Mouse (Mus musculus): ENCODE data around the gene Rps8. TPM values are rescaled to one million over a fixed set of nuclear protein-coding genes. Genes with fewer than 3 reads are reported as not detected.
A peak's percentile ranks its signal among the peaks of the same experiment; 100 is the strongest.

Gene Rps8
- polyA plus RNA-seq, 1 experiment: 3,907 TPM

DNA sequence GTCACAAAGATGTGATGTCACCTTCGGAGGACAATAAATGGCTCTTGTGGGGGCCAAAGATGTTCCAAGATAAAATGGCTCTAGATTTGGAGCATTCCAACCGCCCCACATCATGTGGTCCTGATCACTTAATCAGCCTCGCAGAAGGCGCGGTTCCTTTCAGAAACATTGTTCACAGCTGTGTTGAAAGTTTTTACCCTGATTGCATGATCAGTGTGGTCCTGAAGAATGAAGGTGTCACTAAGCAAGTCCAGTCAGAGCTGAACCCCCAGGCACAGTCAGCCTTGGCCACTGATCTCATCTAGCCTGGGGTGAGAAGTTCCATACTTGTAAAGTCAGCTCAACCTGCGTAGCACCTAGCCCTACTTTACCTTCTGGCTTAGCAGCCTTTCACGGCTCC lies 38.1 kb downstream of the Rps8 start:
- no peaks in the 10 kb centered on the region for H3K36me3 ChIP-seq (ENCODE audit: control insufficient read depth, insufficient read depth)
- H3K4me3 ChIP-seq: no peak overlapping the region
- no peak overlapping the region for H3K4me2 ChIP-seq (ENCODE audit: low read depth)
- no peaks in the 10 kb centered on the region for H3K27me3 ChIP-seq (ENCODE audit: control insufficient read depth, insufficient read depth, insufficient read length)
- no peak overlapping the region for H3ac ChIP-seq (ENCODE audit: control insufficient read depth, insufficient read length)
- H3K79me2 ChIP-seq (ENCODE audit: control insufficient read depth, insufficient read depth): no peaks in the 10 kb centered on the region
- TF ChIP-seq TCF3 (IDR thresholded peaks at IDR 0.05; ENCODE audit: insufficient read length, low read depth) (no peak), MYOG (IDR thresholded peaks at IDR 0.05; ENCODE audit: control insufficient read depth in 1 of 3, insufficient read depth in 1 of 3, insufficient read length in 2 of 3, low read depth in 2 of 3) (no peak), MYOD1 (IDR thresholded peaks at IDR 0.05; ENCODE audit: control insufficient read depth in 1 of 3, insufficient read length in 2 of 3, low read depth in 2 of 3) (no peak), POLR2A (IDR thresholded peaks at IDR 0.05; ENCODE audit: insufficient read length, low read depth) (peak; percentile 20), CEBPB (IDR thresholded peaks at IDR 0.05; ENCODE audit: insufficient read depth, poor library complexity, severe bottlenecking) (peak; percentile 60)

DNA sequence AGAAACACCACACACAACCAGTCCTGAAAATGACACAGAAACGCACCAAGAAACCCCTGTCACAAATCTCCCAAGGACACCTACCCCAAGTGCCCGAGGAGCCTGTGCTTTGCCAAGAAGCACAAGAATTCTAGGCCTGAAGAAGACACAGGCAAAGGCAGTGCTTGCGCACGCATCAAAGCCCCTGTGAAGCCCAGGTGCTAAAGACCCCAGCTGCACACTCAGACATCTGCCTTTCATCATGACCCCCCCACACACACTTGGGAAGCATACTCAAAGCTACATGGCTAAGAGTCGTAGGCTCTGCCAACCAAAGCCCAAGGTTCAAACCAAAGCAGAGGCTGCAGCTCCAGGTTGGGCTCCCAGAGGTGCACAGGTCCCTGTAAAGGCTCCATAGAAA lies 40.5 kb downstream of the Rps8 start:
- TF ChIP-seq TCF12 (IDR thresholded peaks at IDR 0.05; ENCODE audit: insufficient read depth, poor library complexity, severe bottlenecking) (no peak), SRF (IDR thresholded peaks at IDR 0.05; ENCODE audit: control insufficient read depth, insufficient read length, low read depth) (no peak), POLR2A (IDR thresholded peaks at IDR 0.05; ENCODE audit: insufficient read length, low read depth) (no peak), MAX (IDR thresholded peaks at IDR 0.05; ENCODE audit: low read depth) (no peak), USF1 (IDR thresholded peaks at IDR 0.05; ENCODE audit: low read depth) (no peak), POLR2AphosphoS2 (IDR thresholded peaks at IDR 0.05; ENCODE audit: insufficient read length, low read depth) (no peak), MYOG (IDR thresholded peaks at IDR 0.05; ENCODE audit: control insufficient read depth in 1 of 3, insufficient read depth in 1 of 3, insufficient read length in 2 of 3, low read depth in 2 of 3) (no peak), TCF3 (IDR thresholded peaks at IDR 0.05; ENCODE audit: insufficient read length, low read depth) (no peak), MYOD1 (IDR thresholded peaks at IDR 0.05; ENCODE audit: control insufficient read depth in 1 of 3, insufficient read length in 2 of 3, low read depth in 2 of 3) (no peak), REST (IDR thresholded peaks at IDR 0.05; ENCODE audit: insufficient read depth, insufficient read length) (no peak), E2F4 (IDR thresholded peaks at IDR 0.05; ENCODE audit: insufficient read depth) (no peak), CEBPB (IDR thresholded peaks at IDR 0.05; ENCODE audit: insufficient read depth, poor library complexity, severe bottlenecking) (no peak)
- H3K4me2 ChIP-seq (ENCODE audit: low read depth): no peak overlapping the region

DNA sequence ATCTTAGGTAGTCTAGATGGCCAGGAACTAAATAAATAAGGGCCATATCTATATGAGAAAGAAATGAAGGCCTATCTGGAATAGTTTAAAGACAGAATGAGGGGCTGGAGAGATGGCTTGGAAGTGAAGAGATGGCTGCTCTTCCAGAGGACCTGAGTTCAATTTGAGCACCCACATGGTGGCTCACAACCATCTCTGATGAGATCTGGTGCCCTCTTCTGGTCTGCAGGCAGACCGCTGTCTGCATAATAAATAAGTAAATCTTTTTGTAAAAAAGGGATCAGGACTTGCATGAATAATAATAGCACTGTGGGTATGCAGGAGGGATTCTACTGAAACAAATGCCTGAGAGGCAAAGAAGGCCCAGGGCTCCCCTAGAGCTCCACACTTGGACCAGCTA lies 42.8 kb downstream of the Rps8 start:
- Histone ChIP-seq H3K27me3 (ENCODE audit: control insufficient read depth, insufficient read depth, insufficient read length) (no peaks in the 10 kb centered on the region), H3K36me3 (ENCODE audit: control insufficient read depth, insufficient read depth) (no peaks in the 10 kb centered on the region), H3K4me2 (ENCODE audit: low read depth) (no peak overlapping the region), H3ac (ENCODE audit: control insufficient read depth, insufficient read length) (no peak overlapping the region), H3K4me3 (no peak overlapping the region), H3K79me2 (ENCODE audit: control insufficient read depth, insufficient read depth) (no peaks in the 10 kb centered on the region)
- TF ChIP-seq POLR2A (IDR thresholded peaks at IDR 0.05; ENCODE audit: insufficient read length, low read depth) (no peak), MAX (IDR thresholded peaks at IDR 0.05; ENCODE audit: low read depth) (no peak), TCF12 (IDR thresholded peaks at IDR 0.05; ENCODE audit: insufficient read depth, poor library complexity, severe bottlenecking) (no peak), USF1 (IDR thresholded peaks at IDR 0.05; ENCODE audit: low read depth) (no peak), MYOD1 (IDR thresholded peaks at IDR 0.05; ENCODE audit: control insufficient read depth in 1 of 3, insufficient read length in 2 of 3, low read depth in 2 of 3) (no peak), REST (IDR thresholded peaks at IDR 0.05; ENCODE audit: insufficient read depth, insufficient read length) (no peak), CEBPB (IDR thresholded peaks at IDR 0.05; ENCODE audit: insufficient read depth, poor library complexity, severe bottlenecking) (no peak)

More for the DNA sequence above, 40.5 kb downstream of the Rps8 start:
- Histone ChIP-seq H3K4me3 (no peak overlapping the region), H3ac (ENCODE audit: control insufficient read depth, insufficient read length) (no peak overlapping the region), H3K79me2 (ENCODE audit: control insufficient read depth, insufficient read depth) (no peaks in the 10 kb centered on the region), H3K27me3 (ENCODE audit: control insufficient read depth, insufficient read depth, insufficient read length) (no peaks in the 10 kb centered on the region), H3K36me3 (ENCODE audit: control insufficient read depth, insufficient read depth) (no peaks in the 10 kb centered on the region)

DNA sequence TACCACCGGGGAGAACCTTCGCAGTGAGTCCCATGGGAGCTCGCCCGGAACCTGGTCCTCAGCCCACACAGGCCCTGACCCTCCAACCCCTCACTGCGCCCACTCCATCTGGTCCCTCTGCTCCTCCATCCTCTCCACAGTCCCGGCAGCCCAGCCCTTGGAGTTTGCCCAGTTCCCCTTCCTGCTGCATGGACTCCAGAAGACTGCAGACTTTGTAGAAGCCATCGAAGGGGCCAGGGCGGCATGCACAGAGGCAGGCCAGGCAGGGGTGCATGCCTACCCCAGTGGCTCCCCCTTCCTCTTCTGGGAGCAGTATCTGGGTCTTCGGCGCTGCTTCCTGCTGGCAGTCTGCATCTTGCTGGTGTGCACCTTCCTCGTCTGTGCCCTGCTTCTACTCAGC lies 45.1 kb downstream of the Rps8 start:
- Histone ChIP-seq H3K4me3 (no peak overlapping the region), H3ac (ENCODE audit: control insufficient read depth, insufficient read length) (no peak overlapping the region), H3K27me3 (ENCODE audit: control insufficient read depth, insufficient read depth, insufficient read length) (no peaks in the 10 kb centered on the region), H3K4me2 (ENCODE audit: low read depth) (no peak overlapping the region), H3K36me3 (ENCODE audit: control insufficient read depth, insufficient read depth) (no peaks in the 10 kb centered on the region), H3K79me2 (ENCODE audit: control insufficient read depth, insufficient read depth) (no peaks in the 10 kb centered on the region)
- TF ChIP-seq POLR2A (IDR thresholded peaks at IDR 0.05; ENCODE audit: insufficient read length, low read depth) (no peak), MAX (IDR thresholded peaks at IDR 0.05; ENCODE audit: low read depth) (no peak), USF1 (IDR thresholded peaks at IDR 0.05; ENCODE audit: low read depth) (no peak), SRF (IDR thresholded peaks at IDR 0.05; ENCODE audit: control insufficient read depth, insufficient read length, low read depth) (no peak), MYOD1 (IDR thresholded peaks at IDR 0.05; ENCODE audit: control insufficient read depth in 1 of 3, insufficient read length in 2 of 3, low read depth in 2 of 3) (no peak), POLR2AphosphoS2 (IDR thresholded peaks at IDR 0.05; ENCODE audit: insufficient read length, low read depth) (no peak), CEBPB (IDR thresholded peaks at IDR 0.05; ENCODE audit: insufficient read depth, poor library complexity, severe bottlenecking) (no peak), MYOG (IDR thresholded peaks at IDR 0.05; ENCODE audit: control insufficient read depth in 1 of 3, insufficient read depth in 1 of 3, insufficient read length in 2 of 3, low read depth in 2 of 3) (no peak), REST (IDR thresholded peaks at IDR 0.05; ENCODE audit: insufficient read depth, insufficient read length) (no peak), E2F4 (IDR thresholded peaks at IDR 0.05; ENCODE audit: insufficient read depth) (no peak)

DNA sequence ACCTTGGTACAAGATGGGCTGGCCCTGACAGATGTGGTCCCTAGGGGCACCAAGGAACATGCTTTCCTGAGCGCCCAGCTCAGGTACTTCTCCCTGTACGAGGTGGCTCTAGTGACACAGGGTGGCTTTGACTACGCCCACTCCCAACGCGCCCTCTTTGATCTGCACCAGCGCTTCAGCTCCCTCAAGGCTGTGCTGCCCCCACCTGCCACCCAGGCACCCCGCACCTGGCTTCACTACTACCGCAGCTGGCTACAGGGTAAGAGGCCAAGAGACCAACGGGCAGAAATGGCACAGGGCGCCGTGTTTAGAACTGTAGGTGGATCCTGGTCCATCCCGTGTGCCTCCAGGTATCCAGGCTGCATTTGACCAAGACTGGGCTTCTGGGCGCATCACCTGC lies 45.8 kb downstream of the Rps8 start:
- no peaks in the 10 kb centered on the region for H3K79me2 ChIP-seq (ENCODE audit: control insufficient read depth, insufficient read depth)
- no peak overlapping the region for H3ac ChIP-seq (ENCODE audit: control insufficient read depth, insufficient read length)
- no peak overlapping the region for H3K4me2 ChIP-seq (ENCODE audit: low read depth)
- TF ChIP-seq MYOG (IDR thresholded peaks at IDR 0.05; ENCODE audit: control insufficient read depth in 1 of 3, insufficient read depth in 1 of 3, insufficient read length in 2 of 3, low read depth in 2 of 3) (no peak), CEBPB (IDR thresholded peaks at IDR 0.05; ENCODE audit: insufficient read depth, poor library complexity, severe bottlenecking) (no peak), POLR2AphosphoS2 (IDR thresholded peaks at IDR 0.05; ENCODE audit: insufficient read length, low read depth) (no peak), REST (IDR thresholded peaks at IDR 0.05; ENCODE audit: insufficient read depth, insufficient read length) (no peak), MAX (IDR thresholded peaks at IDR 0.05; ENCODE audit: low read depth) (no peak), USF1 (IDR thresholded peaks at IDR 0.05; ENCODE audit: low read depth) (no peak), TCF3 (IDR thresholded peaks at IDR 0.05; ENCODE audit: insufficient read length, low read depth) (no peak), SRF (IDR thresholded peaks at IDR 0.05; ENCODE audit: control insufficient read depth, insufficient read length, low read depth) (no peak), POLR2A (IDR thresholded peaks at IDR 0.05; ENCODE audit: insufficient read length, low read depth) (no peak), TCF12 (IDR thresholded peaks at IDR 0.05; ENCODE audit: insufficient read depth, poor library complexity, severe bottlenecking) (no peak), E2F4 (IDR thresholded peaks at IDR 0.05; ENCODE audit: insufficient read depth) (no peak), MYOD1 (IDR thresholded peaks at IDR 0.05; ENCODE audit: control insufficient read depth in 1 of 3, insufficient read length in 2 of 3, low read depth in 2 of 3) (no peak)
- H3K36me3 ChIP-seq (ENCODE audit: control insufficient read depth, insufficient read depth): no peaks in the 10 kb centered on the region
- H3K4me3 ChIP-seq: no peak overlapping the region
- H3K27me3 ChIP-seq (ENCODE audit: control insufficient read depth, insufficient read depth, insufficient read length): no peaks in the 10 kb centered on the region
